Mouse (Mus musculus) embryonic fibroblast, embryonic 13.5 days (primary cell): ENCODE measurements at regions not wholly inside any gene's neighbourhood (a gene's known extent, or its start where the extent isn't known, plus 50 kb on each side); places are given as distances from the start of the nearest gene placed in this dataset.

Source experiments
- H3K27ac ChIP-seq: 2 replicates; pipeline ENCODE4 v1.5.1; 2012; ENCODE audit warnings: low read length, control low read depth, inconsistent platforms; ENCODE audit not compliant: insufficient read depth
- H3K4me1 ChIP-seq: 2 replicates; pipeline ENCODE4 v1.6.1; 2011; ENCODE audit warnings: low read length; ENCODE audit not compliant: control insufficient read depth, insufficient read depth
- H3K4me3 ChIP-seq: 2 replicates; pipeline ENCODE4 v1.5.1; 2011; ENCODE audit warnings: mild to moderate bottlenecking, control low read depth, low read length; ENCODE audit not compliant: insufficient read depth
- CTCF ChIP-seq: IDR thresholded peaks from 2 replicates; pipeline ENCODE4 v1.5.1; 2011; ENCODE audit warnings: mild to moderate bottlenecking, control low read depth, low read length, moderate library complexity, borderline replicate concordance; ENCODE audit not compliant: insufficient read depth
- POLR2A ChIP-seq: IDR thresholded peaks from 2 replicates; pipeline ENCODE4 v1.6.1; 2011; ENCODE audit warnings: low read depth, mild to moderate bottlenecking, control low read depth, low read length, moderate library complexity

GRCm38 (mm10) chr15:97464737-97465136 lies 217.7 kb upstream of the Amigo2 start:
- TF ChIP-seq CTCF (no peak), POLR2A (no peak)
- no peaks in the 10 kb centered on the region for H3K4me1 ChIP-seq
- H3K4me3 ChIP-seq, result no peak overlapping the region
- H3K27ac ChIP-seq, result no peak overlapping the region

GRCm38 (mm10) chr15:97462587-97462986 lies 215.5 kb upstream of the Amigo2 start:
- no peak overlapping the region for H3K27ac ChIP-seq
- no peak overlapping the region for H3K4me3 ChIP-seq
- no peaks in the 10 kb centered on the region for H3K4me1 ChIP-seq
- TF ChIP-seq CTCF, result no peak
- TF ChIP-seq POLR2A, result no peak

DNA sequence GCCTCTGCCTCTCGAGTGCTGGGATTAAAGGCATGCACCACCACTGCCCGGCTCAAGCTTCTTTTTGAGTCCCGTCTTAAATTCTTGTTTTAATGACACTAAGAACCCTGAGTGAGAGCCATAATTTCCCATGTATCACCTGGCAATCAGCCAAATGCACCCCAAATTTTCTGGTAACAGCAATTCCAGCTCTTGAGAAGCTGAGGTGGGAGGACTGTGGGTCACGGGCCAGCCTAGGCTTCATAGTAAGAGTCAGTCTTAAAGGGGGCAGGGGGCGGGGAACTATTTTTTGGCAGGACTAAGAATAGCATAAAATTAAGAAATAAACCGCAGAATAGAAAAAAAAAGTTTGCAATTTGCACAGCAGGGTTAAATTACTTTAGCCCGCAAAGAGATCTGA lies 214.9 kb upstream of the Amigo2 start:
- H3K27ac ChIP-seq, result no peak overlapping the region
- TF ChIP-seq CTCF (no peak), POLR2A (no peak)
- H3K4me1 ChIP-seq, result no peaks in the 10 kb centered on the region
- no peak overlapping the region for H3K4me3 ChIP-seq

GRCm38 (mm10) chr15:97461060-97461459 lies 214.0 kb upstream of the Amigo2 start:
- H3K4me3 ChIP-seq, result no peak overlapping the region
- H3K4me1 ChIP-seq, result no peaks in the 10 kb centered on the region
- H3K27ac ChIP-seq, result no peak overlapping the region
- TF ChIP-seq POLR2A (no peak), CTCF (no peak)

DNA sequence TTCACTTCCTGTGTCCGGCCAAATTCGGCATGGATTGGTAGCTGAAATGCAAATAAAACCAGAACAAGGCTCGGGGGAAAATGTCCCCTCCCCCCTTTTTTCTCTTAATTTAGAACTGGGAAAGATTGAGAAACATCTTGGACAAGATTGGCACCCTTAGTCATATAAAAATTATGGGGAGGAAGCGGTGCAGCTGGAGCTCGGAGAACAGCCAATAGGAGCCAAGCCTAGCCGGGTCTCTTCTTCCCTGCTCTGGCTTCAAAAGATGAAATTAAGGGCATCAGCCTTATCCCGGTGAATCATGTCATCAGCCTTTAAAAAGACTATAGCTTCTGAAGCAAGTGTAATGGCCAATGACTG lies 213.3 kb upstream of the Amigo2 start:
- no peak overlapping the region for H3K4me3 ChIP-seq
- H3K4me1 ChIP-seq, result no peaks in the 10 kb centered on the region
- no peak for TF ChIP-seq POLR2A
- no peak for TF ChIP-seq CTCF
- H3K27ac ChIP-seq, result no peak overlapping the region

DNA sequence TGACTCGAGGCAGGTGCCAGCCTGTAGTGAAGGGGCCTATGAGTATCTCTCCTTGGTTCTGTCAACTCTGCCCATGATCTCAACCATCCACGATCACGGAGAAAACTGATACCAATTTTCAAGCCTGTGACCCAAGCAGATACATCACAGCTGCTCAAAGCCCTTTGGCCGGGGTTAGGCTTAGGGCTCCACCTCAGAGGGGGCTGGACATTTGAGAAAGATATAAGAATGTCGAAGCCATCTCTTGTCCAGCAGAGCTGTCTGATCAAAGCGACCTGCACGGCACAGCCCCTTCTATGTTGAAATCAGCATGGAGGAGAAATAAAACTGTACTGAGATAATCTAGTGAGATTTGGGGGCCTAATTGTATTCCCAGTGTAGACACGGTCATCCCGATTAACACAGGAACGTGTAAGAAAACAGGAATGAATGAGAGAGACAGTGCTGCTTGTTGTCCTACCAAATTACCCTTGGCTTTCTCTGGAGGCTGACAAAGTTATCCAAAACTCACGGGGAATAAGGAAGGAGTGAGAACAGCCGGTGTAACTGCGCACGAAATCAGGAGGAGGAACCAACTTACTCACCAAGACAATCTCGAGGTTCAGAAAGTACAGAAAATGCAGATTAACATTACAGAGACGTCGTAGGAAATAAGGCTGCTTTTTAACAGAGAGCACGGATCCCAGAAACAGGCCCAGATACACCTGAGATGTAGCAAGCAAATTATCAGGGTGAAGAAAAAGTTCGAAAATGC lies 212.7 kb upstream of the Amigo2 start:
- H3K4me1 ChIP-seq, result no peaks in the 10 kb centered on the region
- no peak overlapping the region for H3K27ac ChIP-seq
- no peak overlapping the region for H3K4me3 ChIP-seq
- no peak for TF ChIP-seq POLR2A
- no peak for TF ChIP-seq CTCF

DNA sequence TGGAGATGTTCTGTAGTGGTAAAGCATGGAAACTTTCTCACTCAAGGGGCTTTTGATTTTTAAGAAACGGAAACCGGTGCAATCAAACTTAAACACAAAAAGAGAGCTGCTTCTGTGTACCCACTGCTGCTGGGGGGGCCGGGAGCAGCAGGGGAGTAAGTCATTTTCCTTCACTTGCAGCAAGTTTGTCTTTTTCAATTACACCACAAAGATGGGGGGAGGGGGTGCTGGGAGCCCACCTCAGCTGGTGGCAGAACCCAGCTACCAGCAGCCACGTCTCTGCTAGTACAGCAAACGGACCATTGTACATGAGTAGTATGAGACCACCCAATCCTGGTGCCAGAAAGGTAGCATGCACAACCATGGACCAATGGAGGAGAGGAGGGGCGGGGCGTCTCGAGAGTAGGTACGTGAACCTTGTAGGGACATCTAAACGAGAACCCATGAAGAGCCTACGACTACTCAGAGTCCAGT lies 211.7 kb upstream of the Amigo2 start:
- Histone ChIP-seq H3K27ac (no peak overlapping the region), H3K4me3 (no peak overlapping the region), H3K4me1 (no peaks in the 10 kb centered on the region)
- TF ChIP-seq POLR2A, result no peak
- no peak for TF ChIP-seq CTCF

DNA sequence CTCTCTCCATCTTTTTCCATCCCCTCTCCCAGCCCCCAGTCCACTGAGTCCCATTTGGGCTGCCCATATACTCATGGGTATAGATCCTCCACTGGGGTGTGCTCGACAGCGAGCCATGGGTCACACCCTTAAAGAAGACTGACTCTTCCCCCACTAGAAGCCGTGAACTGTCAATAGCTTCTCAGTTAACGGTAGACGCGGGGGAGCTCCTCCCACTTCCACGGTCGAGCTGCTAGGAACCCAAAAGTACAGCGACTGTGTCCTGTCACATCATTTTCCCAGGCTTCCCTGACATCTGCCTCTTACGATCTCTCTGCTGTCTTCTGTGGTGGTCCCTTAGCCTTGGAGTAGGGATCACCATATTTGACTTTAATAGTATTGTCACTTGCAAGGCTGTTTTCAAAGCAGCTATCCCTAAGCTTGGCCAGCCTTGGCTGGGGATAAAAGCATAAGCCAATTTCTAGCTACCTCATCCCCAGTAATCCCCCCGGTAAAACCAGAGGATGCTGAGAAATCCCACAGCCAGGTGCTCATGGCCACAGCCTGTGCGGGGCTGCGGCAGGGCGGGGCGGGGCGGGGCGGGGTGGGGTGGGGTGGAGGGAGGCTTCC lies 211.2 kb upstream of the Amigo2 start:
- Histone ChIP-seq H3K27ac (no peak overlapping the region), H3K4me3 (no peak overlapping the region), H3K4me1 (no peaks in the 10 kb centered on the region)
- TF ChIP-seq POLR2A, result no peak
- no peak for TF ChIP-seq CTCF

DNA sequence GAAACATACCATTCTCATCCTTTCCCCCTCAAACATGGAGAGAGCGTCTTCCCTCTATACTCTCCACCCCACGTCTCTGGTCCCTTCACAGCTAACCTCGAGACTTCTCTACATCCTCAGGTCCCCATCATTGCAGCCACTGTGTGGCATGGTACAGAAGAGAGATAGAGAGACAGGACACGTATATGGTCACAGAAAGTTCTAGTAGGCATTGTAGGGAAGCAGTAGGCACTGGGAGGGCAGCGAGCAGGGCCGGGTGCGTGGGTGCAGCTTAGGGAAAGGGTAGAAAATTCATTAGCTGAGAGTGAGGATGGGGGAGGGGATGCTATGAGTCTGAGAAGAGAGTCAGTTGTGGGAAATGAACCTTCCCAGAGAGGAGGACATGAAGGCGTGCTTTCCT lies 210.4 kb upstream of the Amigo2 start:
- Histone ChIP-seq H3K4me1 (no peaks in the 10 kb centered on the region), H3K4me3 (no peak overlapping the region), H3K27ac (no peak overlapping the region)
- TF ChIP-seq POLR2A, result no peak
- no peak for TF ChIP-seq CTCF

DNA sequence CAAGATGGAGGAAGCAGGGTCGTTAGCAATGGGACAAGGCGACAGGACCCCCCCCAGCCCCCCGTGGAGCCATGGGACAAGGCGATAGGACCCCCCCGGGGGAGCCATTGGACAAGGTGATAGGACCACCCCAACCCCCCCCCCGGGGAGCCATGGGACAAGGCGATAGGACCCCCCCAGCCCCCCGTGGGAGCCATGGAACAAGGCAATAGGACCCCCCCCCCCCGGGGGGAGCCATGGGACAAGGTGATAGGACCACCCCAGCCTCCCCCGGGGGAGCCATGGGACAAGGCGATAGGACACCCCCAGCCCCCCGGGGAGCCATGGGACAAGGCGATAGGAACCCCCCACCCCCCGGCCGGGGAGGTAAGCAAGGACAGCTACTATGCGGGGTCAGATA lies 209.9 kb upstream of the Amigo2 start:
- TF ChIP-seq CTCF (no peak), POLR2A (no peak)

More for the DNA sequence above, 209.9 kb upstream of the Amigo2 start:
- Histone ChIP-seq H3K4me1 (no peaks in the 10 kb centered on the region), H3K27ac (no peak overlapping the region), H3K4me3 (no peak overlapping the region)
